Mouse (Mus musculus): ENCODE results near the gene Pptc7. TPM values are rescaled to one million over a fixed set of nuclear protein-coding genes. Genes with fewer than 3 reads are reported as not detected.

The Pptc7 gene
- polyA plus RNA-seq, 1 experiment from 2014 or later = 34.3 TPM

DNA sequence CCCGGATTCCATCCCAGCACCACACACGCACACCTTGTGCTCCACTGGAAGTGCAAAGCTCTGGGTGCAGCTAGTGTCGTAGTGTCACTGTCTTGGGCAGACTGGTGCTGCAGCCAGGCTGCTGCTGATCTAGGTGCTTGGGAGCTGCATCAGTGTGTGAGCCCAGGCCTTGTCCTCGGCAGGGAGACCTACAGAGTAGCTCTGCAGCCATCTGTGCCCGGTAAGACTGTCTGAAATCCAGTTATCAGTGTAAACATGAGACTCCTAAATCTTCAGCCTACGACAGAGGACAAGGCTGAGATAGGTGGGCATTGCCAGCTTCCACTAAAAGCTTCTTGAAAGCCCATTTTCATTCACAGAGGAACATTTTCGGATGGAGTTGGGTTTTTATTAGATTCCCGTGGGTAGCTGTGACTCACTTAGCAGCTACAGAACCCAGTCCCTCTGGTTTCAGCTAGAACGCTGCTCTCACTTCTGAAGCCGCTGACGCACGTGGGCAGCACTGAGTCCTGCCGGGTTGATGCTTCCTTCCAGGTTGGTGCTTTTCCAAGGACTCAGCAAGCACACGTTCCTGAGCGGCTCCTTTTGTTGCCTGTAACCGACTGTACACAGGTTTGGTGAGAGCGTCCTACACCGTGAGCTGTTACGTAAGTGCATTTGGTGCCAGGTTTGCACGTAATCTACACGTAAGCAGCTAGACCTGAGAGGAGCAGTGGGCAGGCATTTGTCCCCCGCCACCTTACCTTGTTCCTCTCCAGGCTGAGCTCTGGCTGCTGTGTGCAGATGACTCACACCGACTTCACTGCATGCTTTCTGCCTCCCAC, 40.7 kb downstream of the Pptc7 start:
- no peak for DNase-seq (ENCODE audit: low spot score)

- DNase-seq (ENCODE audit: low spot score) = no peak
Measured at GRCm38 (mm10) chr5:122325477-122325876, 41.3 kb downstream of the Pptc7 start.

DNA sequence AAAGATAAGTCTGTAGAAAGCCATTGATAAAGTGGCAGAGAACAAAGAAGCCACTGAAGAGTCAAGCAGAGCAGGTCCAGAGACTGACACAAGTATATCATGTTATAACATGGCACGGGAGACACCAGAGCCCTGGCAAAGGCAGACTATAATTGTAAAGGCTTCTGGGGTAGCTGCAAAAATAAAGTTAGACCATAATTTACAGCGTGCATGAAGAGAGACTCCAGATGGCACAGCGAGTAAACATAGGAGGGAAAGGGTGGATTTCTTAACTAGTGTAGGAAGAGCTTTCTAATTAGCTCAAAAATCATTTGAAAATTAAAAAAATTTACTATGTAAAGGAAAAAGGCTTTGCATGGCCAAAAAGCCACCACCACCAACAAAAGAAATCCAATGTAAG, 43.1 kb downstream of the Pptc7 start:
- no peak for DNase-seq (ENCODE audit: low spot score)

- no peak for DNase-seq (ENCODE audit: low spot score)
Measured at GRCm38 (mm10) chr5:122330269-122330668, 46.1 kb downstream of the Pptc7 start.

- peak; percentile 79 for DNase-seq (ENCODE audit: low spot score)
Measured at GRCm38 (mm10) chr5:122334682-122335081, 50.5 kb downstream of the Pptc7 start.

- DNase-seq (ENCODE audit: low spot score) = no peak
Measured at GRCm38 (mm10) chr5:122336554-122337294, 52.6 kb downstream of the Pptc7 start.

DNA sequence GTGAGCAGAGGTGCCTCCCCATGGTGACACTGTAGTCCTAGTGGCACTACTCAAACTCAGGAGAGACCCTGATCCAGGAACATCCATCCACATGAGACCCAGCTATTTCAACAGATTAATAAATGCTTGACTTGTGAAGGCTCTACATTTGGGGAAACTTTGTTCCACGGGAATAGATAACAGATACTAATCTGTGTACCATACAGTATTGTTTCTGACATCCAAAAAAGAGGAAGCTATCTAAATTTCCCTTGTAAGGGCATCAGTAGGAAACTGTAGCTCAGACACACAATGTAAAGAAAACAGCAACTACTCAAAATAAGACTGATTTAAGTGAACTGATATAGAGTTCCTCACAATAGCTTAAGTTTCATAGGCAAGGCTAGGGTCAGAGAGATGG, 58.7 kb downstream of the Pptc7 start:
- DNase-seq (ENCODE audit: low spot score) = no peak

DNA sequence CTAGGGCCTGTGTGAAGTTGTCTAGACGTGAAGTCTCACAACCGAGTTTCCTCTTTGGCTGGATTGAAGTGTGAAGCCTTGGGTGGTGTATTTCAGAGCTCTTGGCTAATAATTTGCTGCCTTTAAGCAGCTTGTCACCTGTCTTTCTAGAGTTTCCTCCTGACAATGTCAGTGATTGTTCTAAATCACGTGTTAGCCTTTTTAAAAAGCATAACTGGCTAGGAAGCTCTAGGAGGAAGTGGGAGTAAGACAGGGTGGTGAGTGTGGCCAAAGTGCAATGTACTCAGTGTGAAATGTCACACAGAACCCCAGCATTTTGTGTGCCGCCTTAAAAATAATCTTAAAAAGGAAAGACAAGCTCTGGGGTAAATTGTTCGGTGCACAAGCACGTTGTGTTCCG, 59.6 kb downstream of the Pptc7 start:
- no peak for DNase-seq (ENCODE audit: low spot score)

DNA sequence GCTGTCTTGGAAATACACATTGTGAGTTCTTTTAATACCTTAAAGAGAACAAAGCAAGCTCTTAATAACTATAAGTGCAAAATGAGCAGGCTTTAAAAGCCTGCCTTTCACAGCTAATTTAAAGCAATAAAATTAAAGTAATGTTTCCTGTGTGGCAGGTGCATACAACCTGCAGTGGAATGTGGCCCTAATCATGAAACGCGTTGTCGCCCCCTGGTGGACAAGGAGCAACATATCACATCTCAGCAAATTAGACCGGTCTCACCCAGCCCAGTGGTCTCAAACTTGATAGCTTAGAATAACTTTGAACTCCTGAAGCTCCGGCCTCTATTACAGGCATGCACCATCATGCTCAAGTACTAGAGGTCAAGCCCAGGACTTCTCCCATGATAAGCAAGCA, 60.1 kb downstream of the Pptc7 start:
- peak; percentile 84 for DNase-seq (ENCODE audit: low spot score)

GRCm38 (mm10) chr5:122345777-122346176, 61.6 kb downstream of the Pptc7 start:
- no peak for DNase-seq (ENCODE audit: low spot score)

GRCm38 (mm10) chr5:122353807-122354491, 69.8 kb downstream of the Pptc7 start, which contains the start of the genes Rad9b and Vps29:
TSS of gene Rad9b (minus strand) at chr5:122354233.
TSS of gene Vps29 (plus strand) at chr5:122354369.
- peak; percentile 99 for DNase-seq (ENCODE audit: low spot score)

DNA sequence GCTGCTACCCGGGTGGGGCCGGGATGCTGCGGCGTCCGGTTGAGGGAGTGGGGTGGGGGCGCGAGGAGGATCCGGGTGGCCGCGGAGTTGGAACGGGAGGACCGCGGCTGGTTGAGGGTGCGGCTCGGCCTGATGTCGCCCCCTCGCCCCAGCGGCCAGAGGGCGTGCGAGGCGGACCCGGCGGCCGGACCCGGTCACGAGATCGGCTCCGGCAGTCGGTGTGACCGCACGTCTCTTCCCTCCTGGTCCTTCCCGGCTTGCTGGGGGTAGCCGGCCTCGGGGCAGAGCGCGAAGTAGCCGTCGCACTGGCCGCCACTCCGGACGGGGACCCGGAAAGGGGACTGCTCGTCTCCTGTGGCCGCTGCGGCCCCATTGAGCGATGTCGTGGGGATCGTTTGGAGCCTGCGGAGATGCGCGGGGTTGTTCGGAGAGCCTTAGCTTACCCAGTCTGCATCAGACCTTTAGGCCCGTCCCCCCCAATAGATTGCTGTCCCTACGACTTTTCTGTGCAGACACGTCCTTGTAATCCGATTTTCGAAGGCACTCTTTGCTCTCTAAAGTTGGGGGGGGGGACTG, 70.4 kb downstream of the Pptc7 start:
- DNase-seq (ENCODE audit: low spot score) = no peak

GRCm38 (mm10) chr5:122371591-122372191, 87.5 kb downstream of the Pptc7 start, which contains the start of gene Gpn3:
TSS of gene Gpn3 (plus strand) at chr5:122371876.
- no peak for DNase-seq (ENCODE audit: low spot score)

- DNase-seq (ENCODE audit: low spot score) = peak; percentile 100
Measured at GRCm38 (mm10) chr5:122372192-122372769, 88.1 kb downstream of the Pptc7 start, which contains the start of gene Fam216a. TSS of gene Fam216a (minus strand) at chr5:122372364.

GRCm38 (mm10) chr5:122372878-122373277, 88.7 kb downstream of the Pptc7 start:
- no peak for DNase-seq (ENCODE audit: low spot score)

Other genes starting within 250 kb of the Pptc7 start
- gene Cux2, start 234.3 kb upstream of the Pptc7 start, polyA plus RNA-seq (2015; fragmentation: Nextera tagmentation; extraction: Ambion mirVana) = 0.14 and 0.17 TPM in 2 replicates
- 1.3 and 1.7 TPM in 2 replicates for gene Myl2, start 183.4 kb upstream of the Pptc7 start, polyA plus RNA-seq (2015; fragmentation: Nextera tagmentation; extraction: Ambion mirVana)
- gene Ccdc63, start 143.5 kb upstream of the Pptc7 start, polyA plus RNA-seq (2015; fragmentation: Nextera tagmentation; extraction: Ambion mirVana) = 0.33 and 0.40 TPM in 2 replicates
- 321 and 340 TPM in 2 replicates for gene Ppp1cc, start 126.1 kb upstream of the Pptc7 start, polyA plus RNA-seq (2015; fragmentation: Nextera tagmentation; extraction: Ambion mirVana)
- 22.3 and 24.6 TPM in 2 replicates for gene Hvcn1, start 77.6 kb upstream of the Pptc7 start, polyA plus RNA-seq (2015; fragmentation: Nextera tagmentation; extraction: Ambion mirVana)
- 1.8 and 3.3 TPM in 2 replicates for gene Tctn1, start 19.9 kb upstream of the Pptc7 start, polyA plus RNA-seq (2015; fragmentation: Nextera tagmentation; extraction: Ambion mirVana)
- 11.5 and 12.3 TPM in 2 replicates for gene Rad9b, start 69.9 kb downstream of the Pptc7 start, polyA plus RNA-seq (2015; fragmentation: Nextera tagmentation; extraction: Ambion mirVana)
- gene Vps29, start 70.0 kb downstream of the Pptc7 start, polyA plus RNA-seq (2015; fragmentation: Nextera tagmentation; extraction: Ambion mirVana) = 198 and 215 TPM in 2 replicates
- gene Gpn3, start 87.5 kb downstream of the Pptc7 start, polyA plus RNA-seq (2015; fragmentation: Nextera tagmentation; extraction: Ambion mirVana) = 91.2 and 93.3 TPM in 2 replicates
- 91.0 and 92.1 TPM in 2 replicates for gene Fam216a, start 88.0 kb downstream of the Pptc7 start, polyA plus RNA-seq (2015; fragmentation: Nextera tagmentation; extraction: Ambion mirVana)
- gene Arpc3, start 107.5 kb downstream of the Pptc7 start, polyA plus RNA-seq (2015; fragmentation: Nextera tagmentation; extraction: Ambion mirVana) = 238 TPM in 2 replicates
- gene Anapc7, start 137.3 kb downstream of the Pptc7 start, polyA plus RNA-seq (2015; fragmentation: Nextera tagmentation; extraction: Ambion mirVana) = 36.5 and 39.7 TPM in 2 replicates
- gene Atp2a2, start 217.9 kb downstream of the Pptc7 start, polyA plus RNA-seq (2015; fragmentation: Nextera tagmentation; extraction: Ambion mirVana) = 20.2 and 22.6 TPM in 2 replicates